Mouse (Mus musculus): Measurements from ENCODE around the gene Acoxl. TPM values are rescaled to one million over a fixed set of nuclear protein-coding genes. Genes with fewer than 3 reads are reported as not detected.
A peak's percentile ranks its signal among the peaks of the same experiment; 100 is the strongest.

The Acoxl gene
- polyA plus RNA-seq, 1 experiment from 2014 or later, result 0.06 TPM

- ATAC-seq (ENCODE audit: low FRiP score, low read depth), result peak; percentile 88
- no peaks in the 10 kb centered on the region for H3K36me3 ChIP-seq
- H3K4me3 ChIP-seq, result no peak overlapping the region
- peaks cover 29% of the 10 kb centered on the region for H3K4me1 ChIP-seq
- H3K4me2 ChIP-seq (replicated peaks), result peak overlapping the region; percentile 29
- H3K9me3 ChIP-seq, result no peaks in the 10 kb centered on the region
- H3K9ac ChIP-seq, result no peak overlapping the region
- 20% methylated on average over 15 of the region's 15 CpGs for WGBS
- H3K27me3 ChIP-seq, result peaks cover 3% of the 10 kb centered on the region; the same call in 1 of the 2 replicates
- H3K27ac ChIP-seq, result no peak overlapping the region
These were observed 89.0 kb downstream of the Acoxl start for GRCm38 (mm10) chr2:127927452-127928273.

GRCm38 (mm10) chr2:127928279-127928678, 89.6 kb downstream of the Acoxl start:
- Histone ChIP-seq H3K27me3 (peaks cover 3% of the 10 kb centered on the region; the same call in 1 of the 2 replicates), H3K9me3 (no peaks in the 10 kb centered on the region), H3K27ac (no peak overlapping the region), H3K9ac (no peak overlapping the region), H3K36me3 (no peaks in the 10 kb centered on the region), H3K4me2 (replicated peaks) (no peak overlapping the region), H3K4me3 (no peak overlapping the region), H3K4me1 (peaks cover 26% of the 10 kb centered on the region)
- ATAC-seq (ENCODE audit: low FRiP score, low read depth), result 0 out of 2 replicates have a peak, but pooled peaks have one; percentile 19
- 41% methylated on average over 5 of the region's 5 CpGs for WGBS

DNA sequence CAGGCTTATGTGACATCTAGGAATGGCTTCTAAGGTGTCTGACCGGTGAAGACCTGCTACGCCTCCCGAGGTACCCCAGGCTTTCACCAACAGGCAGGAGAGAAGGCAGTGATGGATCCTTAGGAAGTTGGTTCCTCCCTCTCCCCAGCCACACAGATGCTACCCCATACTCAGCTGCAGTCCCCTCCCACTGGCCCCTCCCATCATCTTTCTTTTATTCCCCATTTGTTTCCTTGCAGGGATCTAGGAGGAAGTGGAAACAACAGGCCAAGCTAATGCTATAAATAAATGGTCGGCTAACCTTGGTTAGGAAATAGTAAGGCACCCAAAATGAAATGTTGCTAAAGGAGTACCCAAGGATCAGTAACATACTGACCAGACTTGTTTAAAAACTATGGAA, 90.2 kb downstream of the Acoxl start:
- Histone ChIP-seq H3K4me2 (replicated peaks) (no peak overlapping the region), H3K27me3 (peaks cover 3% of the 10 kb centered on the region; the same call in 1 of the 2 replicates), H3K4me3 (no peak overlapping the region), H3K27ac (no peak overlapping the region), H3K36me3 (no peaks in the 10 kb centered on the region), H3K9ac (no peak overlapping the region), H3K9me3 (no peaks in the 10 kb centered on the region), H3K4me1 (peaks cover 26% of the 10 kb centered on the region)
- no peak for ATAC-seq (ENCODE audit: low FRiP score, low read depth)
- 48% methylated on average over 4 of the region's 4 CpGs for WGBS

DNA sequence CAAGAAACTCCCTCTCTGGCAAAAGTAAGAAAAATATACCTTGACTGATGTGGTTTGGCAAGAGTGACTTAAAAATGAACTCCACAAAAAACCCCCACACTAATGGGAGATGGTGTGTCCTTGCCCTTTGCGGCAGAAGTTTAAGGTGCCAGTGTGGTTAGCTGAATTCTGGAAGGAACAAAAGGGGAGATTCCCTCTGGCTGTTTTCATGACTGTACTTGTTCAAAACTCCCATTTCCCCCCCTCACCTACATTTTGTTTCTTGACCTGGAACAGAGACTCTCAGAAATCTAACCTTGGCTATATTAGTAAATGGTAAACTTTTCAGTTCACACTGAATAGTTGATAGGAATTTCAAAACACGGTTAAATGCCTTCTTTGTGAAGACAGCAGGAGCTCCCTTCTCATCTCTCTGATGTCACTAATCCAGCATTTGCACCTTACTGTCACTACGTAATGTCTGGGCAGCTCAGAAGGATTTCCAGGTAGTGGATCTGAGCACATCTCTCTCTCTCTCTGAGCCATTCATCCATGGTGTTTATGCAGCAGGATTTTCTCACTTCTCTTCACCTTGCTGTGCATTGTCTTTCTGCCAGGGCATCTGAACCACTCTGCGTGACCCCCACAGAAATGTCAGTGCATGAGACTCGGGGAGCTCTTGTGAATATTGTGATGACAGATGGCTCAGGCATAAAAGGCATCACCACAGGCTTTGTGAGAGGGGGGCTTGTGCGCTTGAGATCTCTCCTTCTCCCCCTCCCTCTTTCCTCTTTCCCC, 91.5 kb downstream of the Acoxl start:
- Histone ChIP-seq H3K27me3 (peaks cover 3% of the 10 kb centered on the region; the same call in 1 of the 2 replicates), H3K9ac (no peak overlapping the region), H3K4me2 (replicated peaks) (no peak overlapping the region), H3K36me3 (no peaks in the 10 kb centered on the region), H3K27ac (no peak overlapping the region), H3K4me1 (peaks cover 26% of the 10 kb centered on the region), H3K4me3 (no peak overlapping the region), H3K9me3 (no peaks in the 10 kb centered on the region)
- WGBS, result 65% methylated on average over 6 of the region's 6 CpGs
- no peak for ATAC-seq (ENCODE audit: low FRiP score, low read depth)

- Histone ChIP-seq H3K27me3 (peaks cover 3% of the 10 kb centered on the region; the same call in 1 of the 2 replicates), H3K4me3 (no peak overlapping the region), H3K4me2 (replicated peaks) (no peak overlapping the region), H3K4me1 (peaks cover 20% of the 10 kb centered on the region), H3K9ac (no peak overlapping the region), H3K36me3 (no peaks in the 10 kb centered on the region), H3K27ac (no peak overlapping the region), H3K9me3 (no peaks in the 10 kb centered on the region)
- ATAC-seq (ENCODE audit: low FRiP score, low read depth), result no peak
- 80% methylated on average over 4 of the region's 4 CpGs for WGBS
These were observed 92.9 kb downstream of the Acoxl start for GRCm38 (mm10) chr2:127931576-127931975.

GRCm38 (mm10) chr2:127933531-127933931, 94.9 kb downstream of the Acoxl start:
- peaks cover 2% of the 10 kb centered on the region; the same call in 1 of the 2 replicates for H3K27me3 ChIP-seq
- H3K4me1 ChIP-seq, result peaks cover 2% of the 10 kb centered on the region
- no peak for ATAC-seq (ENCODE audit: low FRiP score, low read depth)
- no peak overlapping the region for H3K9ac ChIP-seq
- H3K27ac ChIP-seq, result no peak overlapping the region
- H3K9me3 ChIP-seq, result no peaks in the 10 kb centered on the region
- H3K4me2 ChIP-seq (replicated peaks), result no peak overlapping the region
- H3K4me3 ChIP-seq, result no peak overlapping the region
- no peaks in the 10 kb centered on the region for H3K36me3 ChIP-seq
- WGBS, result 87% methylated on average over 3 of the region's 3 CpGs

- 92% methylated on average over 3 of the region's 3 CpGs for WGBS
- Histone ChIP-seq H3K9me3 (no peaks in the 10 kb centered on the region), H3K4me1 (no peaks in the 10 kb centered on the region), H3K27me3 (no peaks in the 10 kb centered on the region), H3K4me3 (no peak overlapping the region), H3K36me3 (no peaks in the 10 kb centered on the region), H3K4me2 (replicated peaks) (no peak overlapping the region), H3K27ac (no peak overlapping the region), H3K9ac (no peak overlapping the region)
- ATAC-seq (ENCODE audit: low FRiP score, low read depth), result no peak
These were observed 98.4 kb downstream of the Acoxl start for GRCm38 (mm10) chr2:127937079-127937478.

DNA sequence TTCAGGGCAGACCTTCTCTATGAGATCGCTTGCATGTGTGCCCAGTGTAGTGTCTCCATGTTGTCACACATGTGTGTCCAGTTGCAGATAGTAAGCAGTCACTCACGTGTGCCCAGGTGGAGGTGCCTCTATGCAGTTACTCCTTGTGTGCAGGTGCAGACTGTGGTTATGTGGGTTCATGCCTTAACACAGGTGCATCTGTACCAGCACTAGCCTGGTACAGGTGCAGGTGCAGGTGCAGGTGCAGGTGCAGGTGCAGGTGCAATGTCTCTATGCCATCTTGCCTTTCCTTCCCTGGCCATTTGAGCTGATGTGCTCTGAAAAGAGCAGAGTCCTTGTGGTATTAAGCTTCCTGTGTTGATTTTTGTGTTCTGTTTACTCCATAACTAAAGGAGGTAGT, 100.5 kb downstream of the Acoxl start:
- no peaks in the 10 kb centered on the region for H3K27me3 ChIP-seq
- 84% methylated on average over 2 of the region's 2 CpGs for WGBS
- H3K4me1 ChIP-seq, result no peaks in the 10 kb centered on the region
- H3K36me3 ChIP-seq, result no peaks in the 10 kb centered on the region
- no peak overlapping the region for H3K9ac ChIP-seq
- no peaks in the 10 kb centered on the region for H3K9me3 ChIP-seq
- H3K27ac ChIP-seq, result no peak overlapping the region
- H3K4me2 ChIP-seq (replicated peaks), result no peak overlapping the region
- H3K4me3 ChIP-seq, result no peak overlapping the region
- no peak for ATAC-seq (ENCODE audit: low FRiP score, low read depth)

DNA sequence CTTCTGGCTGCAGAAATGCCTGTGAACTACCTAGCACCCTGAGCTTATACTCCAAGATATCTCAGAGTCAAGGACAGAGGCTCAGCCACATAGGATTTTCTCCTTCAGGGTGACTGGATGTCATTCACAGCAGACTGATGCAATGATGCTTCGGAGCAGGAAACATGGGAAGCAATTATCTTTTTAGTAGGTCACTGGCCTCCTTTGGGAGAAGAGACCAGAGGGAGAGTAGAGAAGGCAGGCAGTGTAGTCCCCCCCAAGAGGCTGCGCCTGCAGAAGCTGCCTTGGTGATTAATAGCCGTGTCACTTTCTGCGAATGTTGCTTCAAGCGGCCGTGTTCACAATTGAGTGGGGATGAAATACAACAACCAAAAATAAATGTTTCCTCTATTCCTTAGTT, 121.9 kb downstream of the Acoxl start:
- H3K9ac ChIP-seq, result no peak overlapping the region
- 48% methylated on average over 6 of the region's 6 CpGs for WGBS
- H3K4me1 ChIP-seq, result peaks cover 14% of the 10 kb centered on the region
- no peak overlapping the region for H3K27ac ChIP-seq
- no peaks in the 10 kb centered on the region for H3K36me3 ChIP-seq
- H3K4me2 ChIP-seq (replicated peaks), result no peak overlapping the region
- no peaks in the 10 kb centered on the region for H3K9me3 ChIP-seq
- no peak for ATAC-seq (ENCODE audit: low FRiP score, low read depth)
- H3K4me3 ChIP-seq, result no peak overlapping the region
- no peaks in the 10 kb centered on the region for H3K27me3 ChIP-seq

DNA sequence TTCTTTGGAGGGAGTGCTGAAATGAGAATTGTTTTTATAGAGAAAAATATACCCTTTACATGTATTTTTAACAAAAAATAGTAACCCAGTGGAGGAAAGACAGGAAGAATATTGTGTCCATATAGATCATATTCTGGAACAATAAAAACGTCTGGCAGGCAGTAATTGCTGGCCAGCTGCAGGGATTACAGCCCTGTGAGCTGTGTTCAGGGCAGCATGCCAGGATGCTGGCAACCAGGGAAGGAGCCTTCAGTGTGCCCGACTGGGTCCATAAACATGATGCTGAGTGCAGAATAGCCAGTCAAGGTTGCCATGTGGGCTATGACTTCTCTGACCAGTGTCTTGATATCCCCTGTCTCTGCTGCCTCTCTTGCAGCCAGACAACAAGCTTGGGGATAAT, 122.5 kb downstream of the Acoxl start:
- no peaks in the 10 kb centered on the region for H3K36me3 ChIP-seq
- H3K9ac ChIP-seq, result no peak overlapping the region
- H3K4me3 ChIP-seq, result no peak overlapping the region
- H3K27me3 ChIP-seq, result no peaks in the 10 kb centered on the region
- H3K9me3 ChIP-seq, result no peaks in the 10 kb centered on the region
- 9% methylated on average over 2 of the region's 2 CpGs for WGBS
- H3K4me1 ChIP-seq, result peaks cover 14% of the 10 kb centered on the region
- no peak for ATAC-seq (ENCODE audit: low FRiP score, low read depth)
- no peak overlapping the region for H3K27ac ChIP-seq
- no peak overlapping the region for H3K4me2 ChIP-seq (replicated peaks)

GRCm38 (mm10) chr2:127961802-127962433, 123.2 kb downstream of the Acoxl start:
- WGBS, result 68% methylated on average over 4 of the region's 4 CpGs
- no peaks in the 10 kb centered on the region for H3K27me3 ChIP-seq
- no peak overlapping the region for H3K4me3 ChIP-seq
- no peaks in the 10 kb centered on the region for H3K9me3 ChIP-seq
- H3K4me1 ChIP-seq, result peaks cover 14% of the 10 kb centered on the region
- no peaks in the 10 kb centered on the region for H3K36me3 ChIP-seq
- no peak for ATAC-seq (ENCODE audit: low FRiP score, low read depth)
- H3K9ac ChIP-seq, result no peak overlapping the region
- no peak overlapping the region for H3K4me2 ChIP-seq (replicated peaks)
- H3K27ac ChIP-seq, result no peak overlapping the region

DNA sequence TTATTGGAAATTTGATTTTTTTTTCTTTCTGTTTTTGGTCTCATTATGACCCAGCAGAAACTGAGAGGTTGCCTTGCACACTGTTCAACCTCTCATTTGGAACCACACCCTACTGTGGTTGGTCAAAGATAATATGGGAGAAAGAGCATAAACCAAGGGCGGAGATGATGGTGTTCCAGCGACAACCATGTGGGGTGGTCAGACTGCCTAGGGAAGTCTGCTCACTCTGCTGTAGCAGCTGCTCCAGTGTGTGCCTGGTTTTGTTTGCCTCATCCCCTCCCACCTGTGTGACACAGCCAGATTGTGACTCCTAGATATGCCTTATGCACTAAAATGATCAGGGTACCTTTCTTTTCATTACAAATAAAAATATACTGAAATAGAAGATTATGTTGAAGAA, 130.3 kb downstream of the Acoxl start:
- no peak overlapping the region for H3K9ac ChIP-seq
- no peak overlapping the region for H3K27ac ChIP-seq
- ATAC-seq (ENCODE audit: low FRiP score, low read depth), result no peak
- 90% methylated on average over 2 of the region's 2 CpGs for WGBS
- no peak overlapping the region for H3K4me3 ChIP-seq
- H3K4me2 ChIP-seq (replicated peaks), result no peak overlapping the region
- H3K36me3 ChIP-seq, result no peaks in the 10 kb centered on the region
- H3K4me1 ChIP-seq, result no peaks in the 10 kb centered on the region
- H3K9me3 ChIP-seq, result no peaks in the 10 kb centered on the region
- no peaks in the 10 kb centered on the region for H3K27me3 ChIP-seq

All from limb, embryonic 13.5 days (tissue).